Mouse (Mus musculus) gastrocnemius, adult 18-20 months (tissue): ENCODE data around the gene Manf. TPM values are rescaled to one million over a fixed set of nuclear protein-coding genes. Genes with fewer than 3 reads are reported as not detected.
A peak's percentile ranks its signal among the peaks of the same experiment; 100 is the strongest.

Experiments used
- DNase-seq: peaks from one replicate; pipeline ENCODE4 v3.0.0; 2021; ENCODE audit warnings: low spot score
- long read RNA-seq, 2 experiments: library from polyadenylated mRNA; stranded (forward); transcript quantifications; one replicate each; pipeline ENCODE4 v2.0.0; 2021
- total RNA-seq, 2 experiments: library from RNA; stranded (reverse); gene quantifications; 2 replicates each; pipeline ENCODE4 v1.2.3; 2021

Gene Manf
- total RNA-seq = 10 to 100 TPM; 33.0 to 42.8 TPM
- long read RNA-seq, experiment 1, transcript Manf-202 (4 exons, 2,247 nt) = major isoform, 8 of 13 reads
- long read RNA-seq, experiment 1, partial matches to known transcripts = 1 of 13 reads
- long read RNA-seq, experiment 1, other reads (novel, unspliced or antisense) = 2 of 13 reads
- long read RNA-seq, experiment 2, transcript Manf-202 (4 exons, 2,247 nt) = major isoform, 7 of 9 reads
- long read RNA-seq, experiment 2, partial matches to known transcripts = 0 of 9 reads
- long read RNA-seq, experiment 2, other reads (novel, unspliced or antisense) = 2 of 9 reads

DNA sequence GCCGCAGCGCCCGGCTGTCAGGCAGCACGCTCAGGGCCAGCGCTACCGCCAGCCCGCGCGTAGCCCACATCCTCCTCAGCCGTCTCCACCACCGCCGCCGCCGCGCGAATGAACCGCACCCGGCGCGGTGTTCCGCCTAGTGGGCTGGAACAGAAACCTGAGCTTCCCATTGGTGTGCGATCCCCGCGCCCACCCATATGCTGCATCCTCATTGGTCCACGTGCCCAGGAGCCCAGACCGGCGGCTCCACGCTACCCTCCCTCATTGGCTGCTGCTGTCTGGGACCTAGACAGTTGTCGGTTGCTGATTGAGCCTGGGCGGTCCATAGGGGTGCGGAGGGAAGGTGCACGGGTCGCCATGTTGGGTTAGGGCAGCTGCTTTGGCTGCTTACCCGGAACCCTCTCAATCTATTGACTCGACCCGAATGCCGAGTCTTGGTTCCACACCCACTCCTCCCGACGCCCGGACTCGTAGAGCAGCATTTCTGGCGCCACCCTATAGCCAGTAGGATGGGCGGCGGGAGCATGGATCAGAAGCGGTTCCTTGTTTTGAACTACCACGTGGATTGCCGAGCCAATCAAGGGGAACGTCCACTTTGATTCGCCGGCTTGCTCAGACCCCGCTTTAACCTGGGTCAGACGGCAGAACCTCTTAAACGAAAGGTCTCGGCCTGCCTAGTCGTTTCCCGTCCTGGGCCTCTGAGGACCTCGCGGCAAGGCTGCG lies at the start of gene Manf:
TSS of gene Manf (minus strand) at position 151 of the 723 bp plus-strand sequence.
- DNase-seq = peak; percentile 97

DNA sequence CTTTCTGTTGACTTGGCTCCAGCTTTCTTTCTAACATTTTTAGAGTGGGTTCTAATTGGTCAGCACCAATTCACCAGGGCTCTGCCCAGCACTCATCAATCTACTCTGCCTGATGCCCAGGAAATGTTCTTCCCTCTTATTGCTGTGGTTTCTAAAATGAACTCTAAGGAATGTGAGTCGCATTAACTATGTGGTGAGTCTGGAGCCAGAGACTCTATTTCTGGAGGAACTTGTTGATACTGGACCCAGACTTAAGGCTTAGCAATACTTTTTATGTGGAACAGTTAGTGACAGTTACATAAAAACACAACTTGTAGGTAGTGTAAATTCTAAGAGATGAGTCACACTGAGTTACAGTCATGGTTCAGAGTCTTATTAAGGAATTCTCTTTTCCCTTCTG lies 43.2 kb upstream of the Manf start:
- no peak for DNase-seq

DNA sequence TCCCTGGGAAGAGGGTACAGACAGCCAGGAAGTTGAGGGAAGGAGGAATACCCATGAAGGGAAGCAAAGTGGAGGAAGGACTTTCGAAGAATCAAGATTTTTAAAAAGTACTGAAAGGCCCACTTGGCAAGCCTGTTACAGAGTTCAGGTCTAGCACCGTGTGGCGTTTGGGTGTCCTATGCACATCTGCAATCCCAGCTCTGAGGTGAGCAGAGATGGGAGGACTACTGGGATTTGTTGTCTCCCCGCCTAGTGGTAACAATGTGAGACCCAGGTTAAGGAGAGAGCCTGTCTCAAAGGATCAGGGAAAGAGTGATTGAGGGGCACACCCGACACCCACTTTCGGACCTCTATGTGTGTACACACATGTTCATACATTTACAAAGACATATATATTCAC lies 23.1 kb upstream of the Manf start:
- DNase-seq = no peak

GRCm38 (mm10) chr9:106913759-106914158 lies 22.0 kb upstream of the Manf start:
- no peak for DNase-seq

DNA sequence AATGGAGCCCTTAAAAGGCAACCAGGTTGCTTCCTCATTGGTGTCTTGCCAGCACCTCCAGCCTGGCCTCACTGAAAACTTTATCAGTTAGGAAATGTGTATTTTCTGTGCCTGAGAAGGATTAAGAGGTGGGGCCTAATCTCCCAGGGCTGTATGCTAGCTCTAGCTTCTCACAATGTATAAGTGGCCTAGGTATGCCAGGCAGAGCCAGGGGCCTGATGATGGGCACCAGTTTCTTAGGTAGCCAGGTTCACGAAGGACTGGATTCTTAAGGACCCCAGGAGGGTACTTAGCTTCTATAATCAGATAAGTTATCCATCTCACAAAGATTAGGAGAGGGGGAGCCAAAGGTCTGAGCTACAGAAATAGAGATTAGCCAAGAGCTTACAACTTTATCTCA lies 19.8 kb upstream of the Manf start:
- no peak for DNase-seq

DNA sequence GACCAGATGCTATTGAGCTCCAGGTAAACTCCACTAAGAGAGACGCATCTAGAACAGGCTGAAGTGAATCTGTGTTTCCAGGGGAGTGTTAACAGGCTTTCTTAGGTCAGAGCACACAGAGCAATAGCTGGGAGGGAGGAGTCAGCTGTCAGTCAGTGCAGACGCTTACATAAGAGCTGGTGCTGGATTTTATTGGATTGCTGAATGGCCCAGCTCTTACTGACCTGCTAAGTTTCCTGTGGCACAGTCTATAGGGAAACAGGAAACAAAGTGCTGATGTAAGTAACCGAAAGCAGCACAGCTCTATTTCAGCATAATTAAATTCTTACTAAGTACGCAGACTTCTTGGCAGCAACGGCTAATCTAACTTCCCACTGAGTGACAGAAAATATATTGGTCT lies 16.9 kb upstream of the Manf start:
- no peak for DNase-seq

GRCm38 (mm10) chr9:106908174-106908573 lies 16.4 kb upstream of the Manf start:
- DNase-seq = no peak

GRCm38 (mm10) chr9:106906597-106906996 lies 14.8 kb upstream of the Manf start:
- DNase-seq = no peak

DNA sequence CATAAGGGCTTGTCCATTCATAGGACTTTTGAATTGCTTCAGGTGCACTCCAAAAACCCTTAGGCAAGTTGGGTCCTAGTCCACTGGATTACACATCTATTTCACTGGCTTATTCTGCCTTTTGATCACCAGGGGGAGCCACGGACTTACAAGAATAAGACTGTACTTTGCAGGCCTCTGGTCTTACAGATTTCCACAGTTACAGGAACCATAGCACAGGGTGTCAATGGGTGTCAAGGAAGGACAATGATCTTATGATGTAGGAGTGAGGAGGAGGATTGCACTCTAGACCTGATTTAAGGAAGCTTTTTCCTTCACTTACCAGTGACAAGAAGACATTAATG lies 12.0 kb upstream of the Manf start:
- peak; percentile 40 for DNase-seq

- no peak for DNase-seq
Measured at GRCm38 (mm10) chr9:106903099-106903790, 11.5 kb upstream of the Manf start.

- DNase-seq = no peak
Measured at GRCm38 (mm10) chr9:106901596-106901995, 9.8 kb upstream of the Manf start.

DNA sequence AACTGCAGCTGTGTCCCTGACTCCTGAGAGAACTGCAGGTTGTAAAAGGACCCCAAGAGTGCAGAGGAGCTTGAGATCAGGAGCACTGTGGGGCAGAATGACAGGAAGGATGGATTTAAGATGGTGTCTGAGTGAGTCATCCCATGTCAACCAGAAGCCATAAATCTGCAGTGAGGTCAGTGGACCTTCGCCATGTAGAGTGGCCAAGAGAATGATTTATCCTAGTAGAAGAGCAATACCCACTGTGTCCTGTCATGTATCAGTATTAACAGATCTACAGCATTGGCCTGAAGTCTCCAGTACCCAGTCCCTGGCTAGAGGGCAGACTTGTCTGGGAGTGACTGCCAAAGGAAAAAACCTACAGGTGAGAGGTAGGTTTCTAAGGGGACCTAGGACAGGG lies 7.1 kb upstream of the Manf start:
- DNase-seq = no peak

DNA sequence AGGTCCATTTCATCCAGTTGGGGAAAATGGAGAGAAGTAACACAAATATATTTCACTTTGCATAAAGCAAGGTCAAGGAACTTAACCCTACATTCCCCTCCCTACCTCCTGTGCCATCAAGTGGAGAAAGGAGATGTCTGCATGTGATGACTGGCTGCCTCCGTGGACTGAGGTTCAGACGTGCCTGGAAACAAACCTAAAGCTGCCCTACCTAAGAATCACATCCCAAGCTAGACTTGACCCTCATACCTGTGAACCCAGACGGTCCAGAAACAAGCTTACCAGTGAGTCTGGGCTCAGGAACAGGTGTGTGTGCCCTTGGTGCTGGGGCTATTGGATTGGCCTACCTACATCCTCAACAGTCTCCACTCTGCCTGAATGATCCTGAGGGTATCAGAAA lies 1.5 kb upstream of the Manf start:
- no peak for DNase-seq

DNA sequence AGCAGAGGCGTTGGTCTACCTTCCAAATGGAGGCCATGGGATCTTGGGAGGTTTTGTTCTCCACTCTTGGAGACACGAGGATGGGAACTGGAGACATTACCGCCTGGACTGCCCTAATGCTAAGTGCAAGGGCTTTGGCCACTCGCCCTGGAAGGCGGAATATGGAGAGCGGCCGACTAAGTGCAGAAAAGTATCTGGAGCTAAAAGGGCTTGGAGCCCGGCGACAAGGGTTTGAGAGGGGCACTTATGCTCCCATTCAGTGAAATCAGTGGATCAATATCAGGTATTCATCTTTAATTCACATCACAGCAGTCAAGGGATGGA lies 735 bp upstream of the Manf start:
- DNase-seq = no peak

- DNase-seq = no peak
Measured at GRCm38 (mm10) chr9:106891341-106891741, 438 bp downstream of the Manf start.

- DNase-seq = peak; percentile 8
Measured at GRCm38 (mm10) chr9:106890496-106891240, 1.1 kb downstream of the Manf start.

DNA sequence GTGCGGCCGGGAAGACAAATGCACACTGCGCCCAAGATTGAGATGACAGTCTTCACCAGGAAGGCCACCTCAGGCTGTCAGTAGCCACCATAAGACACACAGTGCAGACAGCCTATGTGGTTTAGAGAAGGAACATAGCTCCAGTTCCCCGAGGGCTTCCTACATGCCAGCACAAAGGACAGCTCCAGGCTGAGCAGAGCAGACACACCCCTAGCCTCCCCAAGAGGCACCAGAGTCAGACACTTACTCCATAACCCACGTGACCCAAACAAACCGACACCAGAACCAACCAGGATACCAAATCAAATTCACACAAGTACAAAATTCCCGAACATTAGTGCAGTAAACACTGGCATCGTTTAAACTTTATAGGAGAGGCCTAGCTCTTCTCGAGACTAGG lies 2.5 kb downstream of the Manf start:
- no peak for DNase-seq

DNA sequence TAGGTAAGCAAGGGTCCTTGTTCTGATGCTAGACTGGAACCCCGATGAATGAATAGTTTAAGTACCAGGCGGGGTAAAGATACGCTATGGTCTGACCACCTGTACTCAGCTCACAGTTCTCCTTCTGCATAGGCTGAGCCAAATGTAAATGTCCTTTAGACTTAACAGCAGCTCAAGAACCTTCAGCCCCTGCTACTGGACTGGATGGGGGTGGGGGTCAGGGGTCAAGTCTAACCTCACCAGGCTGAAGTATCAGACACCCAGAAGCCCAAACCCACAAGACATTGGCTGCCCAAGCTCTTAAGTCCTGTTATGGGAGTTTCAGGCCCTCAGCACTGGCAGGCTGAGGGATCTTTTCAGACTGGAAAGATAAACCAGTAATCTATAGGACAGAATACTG lies 3.4 kb downstream of the Manf start:
- no peak for DNase-seq

GRCm38 (mm10) chr9:106886828-106887702 lies 4.7 kb downstream of the Manf start, which contains the start of gene Rbm15b:
TSS of gene Rbm15b (minus strand) at chr9:106887428.
- peak; percentile 97 for DNase-seq

DNA sequence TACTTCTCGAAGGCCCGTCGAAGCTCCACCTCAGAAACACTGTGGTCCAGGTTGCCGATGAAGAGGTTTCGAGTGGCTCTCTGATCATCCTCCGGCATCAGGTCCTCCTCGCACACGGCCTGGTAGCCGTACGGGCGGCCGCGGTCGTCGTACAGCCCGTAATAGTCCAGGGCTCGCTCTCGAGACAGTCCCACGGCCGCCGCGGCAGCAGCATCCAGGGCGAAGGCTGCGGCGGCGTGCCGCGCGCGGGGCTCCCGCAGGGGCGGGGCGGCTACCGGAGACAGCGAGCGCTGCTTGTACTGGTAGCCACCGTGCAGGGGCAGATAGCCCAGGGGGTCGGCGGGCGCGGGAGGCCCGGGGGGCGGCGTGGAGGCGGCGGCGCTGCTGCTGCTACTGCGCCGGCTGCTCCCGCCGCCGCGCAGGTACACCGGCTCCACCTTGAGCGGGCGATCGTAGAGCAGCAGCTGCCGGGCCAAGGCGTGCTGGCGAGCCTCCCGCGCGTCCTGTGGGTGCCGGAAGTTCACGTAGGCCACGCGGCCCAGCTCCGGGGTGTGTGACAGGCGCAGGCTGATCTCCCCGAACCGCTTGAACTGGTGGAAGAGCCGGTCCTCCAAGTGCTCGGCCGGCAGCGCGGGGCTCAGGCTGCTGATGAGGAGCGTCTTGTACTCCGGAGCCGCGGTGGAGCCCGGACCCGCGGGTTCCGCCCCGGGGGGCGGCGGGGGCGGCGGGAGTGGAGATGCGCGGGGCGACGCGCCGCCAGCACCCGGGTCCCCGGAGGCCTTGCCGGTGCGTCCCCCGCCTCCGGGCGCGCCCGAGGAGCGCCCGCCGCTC lies 5.7 kb downstream of the Manf start:
- DNase-seq = peak; percentile 12
